Mouse (Mus musculus): ENCODE measurements at regions not wholly inside any gene's neighbourhood (a gene's known extent, or its start where the extent isn't known, plus 50 kb on each side); places are given as distances from the start of the nearest gene placed in this dataset.

DNA sequence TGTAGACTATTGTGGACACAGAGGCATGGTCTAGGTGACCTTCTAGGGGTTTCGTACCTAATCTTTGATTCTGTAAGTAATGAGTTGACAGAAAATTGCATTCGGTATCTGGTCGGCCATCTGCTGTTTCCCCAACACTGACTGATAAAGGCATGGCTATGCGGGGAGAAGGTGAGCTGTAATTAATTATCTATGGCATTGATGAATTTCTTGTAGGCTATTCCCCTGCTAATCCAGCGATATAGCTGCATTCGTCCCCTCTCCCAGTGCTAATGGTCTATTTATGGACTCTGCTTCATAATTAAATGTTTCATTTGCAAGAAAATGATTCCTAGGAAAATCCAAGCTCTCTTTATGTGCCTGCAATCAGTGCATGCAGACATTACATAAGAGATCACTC, 136.5 kb downstream of the C1d start:
- no peaks in the 10 kb centered on the region for H3K36me3 ChIP-seq (ENCODE audit: control insufficient read depth, insufficient read depth, low read length)
- no peak overlapping the region for H3K4me3 ChIP-seq (ENCODE audit: low read depth, low read length)
- WGBS (ENCODE audit: insufficient replicate concordance), result 71% methylated on average over 6 of the region's 6 CpGs
- no peaks in the 10 kb centered on the region for H3K9me3 ChIP-seq (replicated peaks; ENCODE audit: control insufficient read depth, low read length)
- no peak overlapping the region for H3K4me2 ChIP-seq
- no peaks in the 10 kb centered on the region for H3K4me1 ChIP-seq (ENCODE audit: control insufficient read depth, insufficient read depth, low read length)
- H3K27ac ChIP-seq (ENCODE audit: low read depth, low read length), result no peak overlapping the region
- H3K27me3 ChIP-seq (ENCODE audit: control insufficient read depth, insufficient read depth, low read length), result no peaks in the 10 kb centered on the region
- no peak for ATAC-seq (replicated peaks; ENCODE audit: insufficient number of reproducible peaks, low FRiP score, low TSS enrichment)
- H3K9ac ChIP-seq (ENCODE audit: low read depth, low read length), result no peak overlapping the region

DNA sequence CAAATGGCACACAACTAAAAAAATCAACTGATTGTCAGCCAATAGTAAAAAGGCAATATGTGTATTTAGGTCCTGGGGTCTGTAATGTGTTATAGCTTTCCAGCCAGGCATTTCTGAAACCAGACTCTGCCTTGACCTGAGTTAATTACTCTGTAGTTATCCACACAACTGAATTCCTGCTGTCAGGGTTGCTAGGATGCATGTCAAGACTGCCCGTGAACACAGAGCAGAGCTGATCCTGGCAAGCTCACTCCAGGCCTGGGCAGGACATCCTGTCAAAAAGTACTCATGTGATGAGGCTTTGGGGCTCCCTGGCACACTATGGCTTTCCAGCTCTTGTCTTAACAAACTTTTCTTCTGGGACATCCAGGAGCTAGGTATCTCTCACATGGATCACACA, 157.2 kb downstream of the C1d start:
- no peak overlapping the region for H3K9ac ChIP-seq (ENCODE audit: low read depth, low read length)
- H3K27me3 ChIP-seq (ENCODE audit: control insufficient read depth, insufficient read depth, low read length), result no peaks in the 10 kb centered on the region
- H3K4me2 ChIP-seq, result no peak overlapping the region
- no peak for ATAC-seq (replicated peaks; ENCODE audit: insufficient number of reproducible peaks, low FRiP score, low TSS enrichment)
- H3K4me1 ChIP-seq (ENCODE audit: control insufficient read depth, insufficient read depth, low read length), result no peaks in the 10 kb centered on the region
- no peak overlapping the region for H3K27ac ChIP-seq (ENCODE audit: low read depth, low read length)
- 27% methylated on average over 1 of the region's 1 CpGs for whole genome bisulfite sequencing (ENCODE audit: insufficient replicate concordance)
- H3K36me3 ChIP-seq (ENCODE audit: control insufficient read depth, insufficient read depth, low read length), result no peaks in the 10 kb centered on the region
- no peak overlapping the region for H3K4me3 ChIP-seq (ENCODE audit: low read depth, low read length)
- H3K9me3 ChIP-seq (replicated peaks; ENCODE audit: control insufficient read depth, low read length), result no peaks in the 10 kb centered on the region

DNA sequence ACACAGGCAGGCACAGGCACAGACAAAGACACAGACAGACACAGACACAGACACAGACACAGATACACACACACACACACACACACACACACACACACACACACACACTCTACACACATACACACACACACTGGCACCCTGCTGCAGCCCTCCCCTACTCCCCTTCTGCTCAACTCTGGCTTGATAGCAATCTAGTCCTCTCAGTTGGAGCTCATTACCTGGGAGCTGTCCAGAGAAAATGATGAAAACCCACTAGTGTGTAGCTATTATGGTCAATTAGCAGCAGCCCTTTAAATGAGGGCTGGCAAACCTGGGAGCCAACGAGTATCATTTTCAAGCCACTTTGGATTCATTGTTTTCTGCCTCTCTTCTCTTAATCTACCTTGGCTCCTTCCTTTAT, 157.8 kb downstream of the C1d start:
- Histone ChIP-seq H3K9ac (ENCODE audit: low read depth, low read length) (no peak overlapping the region), H3K9me3 (replicated peaks; ENCODE audit: control insufficient read depth, low read length) (no peaks in the 10 kb centered on the region), H3K27ac (ENCODE audit: low read depth, low read length) (no peak overlapping the region), H3K4me3 (ENCODE audit: low read depth, low read length) (no peak overlapping the region), H3K4me1 (ENCODE audit: control insufficient read depth, insufficient read depth, low read length) (no peaks in the 10 kb centered on the region), H3K27me3 (ENCODE audit: control insufficient read depth, insufficient read depth, low read length) (no peaks in the 10 kb centered on the region), H3K36me3 (ENCODE audit: control insufficient read depth, insufficient read depth, low read length) (no peaks in the 10 kb centered on the region), H3K4me2 (no peak overlapping the region)
- no peak for ATAC-seq (replicated peaks; ENCODE audit: insufficient number of reproducible peaks, low FRiP score, low TSS enrichment)
- 62% methylated on average over 1 of the region's 1 CpGs for WGBS (ENCODE audit: insufficient replicate concordance)

DNA sequence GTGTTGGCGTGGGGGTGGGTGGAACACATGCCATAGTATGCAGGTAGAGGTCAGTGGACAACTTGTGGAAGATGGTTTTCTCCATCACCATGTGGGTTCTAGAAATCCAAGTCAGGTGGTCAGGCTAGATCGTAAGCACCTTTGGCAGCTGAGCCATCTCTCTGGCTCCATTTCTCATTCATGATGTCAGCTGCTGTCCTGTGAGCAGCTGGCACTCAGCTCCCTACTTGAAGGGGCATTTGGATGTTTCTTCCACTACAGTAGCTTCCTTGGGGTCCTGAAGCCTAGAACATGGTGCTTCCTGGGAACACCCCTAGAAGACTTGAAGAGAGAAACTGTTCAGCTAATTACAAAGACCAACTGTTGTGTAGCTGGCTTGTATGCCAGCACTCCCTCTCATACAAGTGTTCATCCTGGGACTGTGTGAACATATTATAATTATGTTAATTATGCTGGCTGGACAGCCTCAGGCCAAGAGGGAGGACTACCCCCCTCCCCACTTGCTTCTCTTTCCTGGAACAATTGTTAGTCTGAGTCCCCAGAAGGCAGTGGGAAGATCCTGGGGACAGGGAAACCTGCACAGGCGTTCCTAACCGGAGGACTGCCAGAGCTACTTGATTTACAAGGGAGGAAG, 160.4 kb downstream of the C1d start:
- no peaks in the 10 kb centered on the region for H3K36me3 ChIP-seq (ENCODE audit: control insufficient read depth, insufficient read depth, low read length)
- H3K4me3 ChIP-seq (ENCODE audit: low read depth, low read length), result no peak overlapping the region

DNA sequence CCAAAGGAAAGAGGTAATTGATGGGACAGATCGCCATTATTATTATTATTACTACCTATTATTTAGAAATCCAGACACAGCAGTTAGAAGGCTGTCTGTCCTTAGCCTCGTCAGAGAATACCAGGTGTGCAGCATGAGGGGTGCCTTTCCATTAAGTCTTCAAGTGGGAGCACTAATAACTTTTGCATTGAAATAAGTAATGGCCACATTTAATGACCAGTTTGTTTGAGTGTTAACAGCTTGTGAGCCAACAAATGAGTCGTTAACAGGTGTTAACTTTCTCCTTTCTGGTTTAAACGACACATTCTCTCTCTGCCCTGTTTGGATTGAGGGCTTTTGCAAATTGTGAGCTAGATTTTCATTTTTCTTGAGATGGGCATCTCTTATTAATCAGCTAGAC, 184.8 kb downstream of the C1d start:
- Histone ChIP-seq H3K27ac (ENCODE audit: low read depth, low read length) (no peak overlapping the region), H3K4me2 (no peak overlapping the region), H3K9ac (ENCODE audit: low read depth, low read length) (no peak overlapping the region), H3K4me3 (ENCODE audit: low read depth, low read length) (no peak overlapping the region), H3K9me3 (replicated peaks; ENCODE audit: control insufficient read depth, low read length) (no peaks in the 10 kb centered on the region), H3K36me3 (ENCODE audit: control insufficient read depth, insufficient read depth, low read length) (no peaks in the 10 kb centered on the region), H3K4me1 (ENCODE audit: control insufficient read depth, insufficient read depth, low read length) (no peaks in the 10 kb centered on the region), H3K27me3 (ENCODE audit: control insufficient read depth, insufficient read depth, low read length) (no peaks in the 10 kb centered on the region)
- ATAC-seq (replicated peaks; ENCODE audit: insufficient number of reproducible peaks, low FRiP score, low TSS enrichment), result no peak
- WGBS (ENCODE audit: insufficient replicate concordance), result 56% methylated on average over 4 of the region's 4 CpGs

More for the DNA sequence above, 160.4 kb downstream of the C1d start:
- no peak overlapping the region for H3K27ac ChIP-seq (ENCODE audit: low read depth, low read length)
- H3K9ac ChIP-seq (ENCODE audit: low read depth, low read length), result no peak overlapping the region
- H3K27me3 ChIP-seq (ENCODE audit: control insufficient read depth, insufficient read depth, low read length), result no peaks in the 10 kb centered on the region
- ATAC-seq (replicated peaks; ENCODE audit: insufficient number of reproducible peaks, low FRiP score, low TSS enrichment), result no peak
- WGBS (ENCODE audit: insufficient replicate concordance), result 63% methylated on average over 4 of the region's 4 CpGs
- no peak overlapping the region for H3K4me2 ChIP-seq
- no peaks in the 10 kb centered on the region for H3K9me3 ChIP-seq (replicated peaks; ENCODE audit: control insufficient read depth, low read length)
- no peaks in the 10 kb centered on the region for H3K4me1 ChIP-seq (ENCODE audit: control insufficient read depth, insufficient read depth, low read length)

DNA sequence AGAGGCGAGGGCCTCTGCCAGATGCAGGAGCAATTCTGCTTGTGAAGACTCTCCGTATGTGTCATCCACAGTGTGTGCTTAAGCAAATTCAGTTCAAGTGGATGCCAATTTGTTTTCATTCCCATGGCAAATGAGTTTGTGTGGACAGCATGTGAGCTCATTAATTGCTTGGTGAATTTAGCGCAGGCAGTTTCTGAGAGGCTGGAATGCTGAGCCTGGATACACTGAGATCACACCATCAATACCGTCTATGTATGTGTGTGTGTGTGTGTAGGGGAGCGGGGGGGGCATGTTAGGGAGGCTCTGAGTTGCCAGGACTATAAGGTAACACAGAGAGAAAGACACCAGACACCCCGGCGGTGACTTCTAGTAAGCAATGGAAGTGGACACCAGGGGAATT, 191.9 kb downstream of the C1d start:
- no peak overlapping the region for H3K4me2 ChIP-seq
- no peak overlapping the region for H3K4me3 ChIP-seq (ENCODE audit: low read depth, low read length)
- no peak overlapping the region for H3K9ac ChIP-seq (ENCODE audit: low read depth, low read length)
- H3K9me3 ChIP-seq (replicated peaks; ENCODE audit: control insufficient read depth, low read length), result no peaks in the 10 kb centered on the region
- no peak overlapping the region for H3K27ac ChIP-seq (ENCODE audit: low read depth, low read length)
- no peaks in the 10 kb centered on the region for H3K4me1 ChIP-seq (ENCODE audit: control insufficient read depth, insufficient read depth, low read length)
- WGBS (ENCODE audit: insufficient replicate concordance), result 81% methylated on average over 7 of the region's 7 CpGs
- no peaks in the 10 kb centered on the region for H3K27me3 ChIP-seq (ENCODE audit: control insufficient read depth, insufficient read depth, low read length)
- no peaks in the 10 kb centered on the region for H3K36me3 ChIP-seq (ENCODE audit: control insufficient read depth, insufficient read depth, low read length)
- no peak for ATAC-seq (replicated peaks; ENCODE audit: insufficient number of reproducible peaks, low FRiP score, low TSS enrichment)

DNA sequence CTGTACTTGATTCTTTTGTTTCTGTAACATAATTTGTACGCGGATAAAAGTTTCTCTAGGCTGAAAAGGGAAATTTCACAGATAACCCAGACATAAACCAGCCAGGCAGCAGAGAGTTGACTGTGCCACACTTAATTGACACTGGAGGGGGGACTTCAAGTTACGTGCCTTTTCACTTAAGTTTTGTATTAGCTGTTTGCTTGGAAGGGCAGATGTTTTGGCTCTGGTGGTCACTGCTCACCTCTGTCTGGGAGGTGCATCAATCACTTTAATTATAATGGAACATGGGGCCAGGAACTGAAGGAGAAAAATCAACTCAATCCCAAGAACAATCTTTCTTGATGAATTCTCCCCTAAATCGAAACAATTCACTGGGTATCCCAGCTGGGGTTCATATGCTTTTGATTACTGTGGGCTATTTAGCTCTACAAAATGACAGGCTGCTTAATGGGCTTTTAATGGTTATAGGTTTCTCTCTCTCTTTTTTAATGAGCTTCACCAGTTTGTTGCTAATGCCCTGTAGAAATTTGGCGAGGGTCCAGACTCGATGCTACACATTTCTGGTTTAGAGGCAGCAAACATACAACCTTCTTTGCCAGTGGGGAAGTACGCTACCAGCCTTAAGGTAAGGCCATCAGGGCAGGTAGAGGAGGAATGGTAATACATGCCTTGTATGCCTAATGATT, 193.1 kb downstream of the C1d start:
- Histone ChIP-seq H3K4me3 (ENCODE audit: low read depth, low read length) (no peak overlapping the region), H3K27ac (ENCODE audit: low read depth, low read length) (no peak overlapping the region), H3K27me3 (ENCODE audit: control insufficient read depth, insufficient read depth, low read length) (no peaks in the 10 kb centered on the region), H3K9ac (ENCODE audit: low read depth, low read length) (no peak overlapping the region), H3K4me1 (ENCODE audit: control insufficient read depth, insufficient read depth, low read length) (no peaks in the 10 kb centered on the region), H3K9me3 (replicated peaks; ENCODE audit: control insufficient read depth, low read length) (no peaks in the 10 kb centered on the region), H3K4me2 (no peak overlapping the region), H3K36me3 (ENCODE audit: control insufficient read depth, insufficient read depth, low read length) (no peaks in the 10 kb centered on the region)
- ATAC-seq (replicated peaks; ENCODE audit: insufficient number of reproducible peaks, low FRiP score, low TSS enrichment), result no peak
- WGBS (ENCODE audit: insufficient replicate concordance), result 71% methylated on average over 7 of the region's 7 CpGs

DNA sequence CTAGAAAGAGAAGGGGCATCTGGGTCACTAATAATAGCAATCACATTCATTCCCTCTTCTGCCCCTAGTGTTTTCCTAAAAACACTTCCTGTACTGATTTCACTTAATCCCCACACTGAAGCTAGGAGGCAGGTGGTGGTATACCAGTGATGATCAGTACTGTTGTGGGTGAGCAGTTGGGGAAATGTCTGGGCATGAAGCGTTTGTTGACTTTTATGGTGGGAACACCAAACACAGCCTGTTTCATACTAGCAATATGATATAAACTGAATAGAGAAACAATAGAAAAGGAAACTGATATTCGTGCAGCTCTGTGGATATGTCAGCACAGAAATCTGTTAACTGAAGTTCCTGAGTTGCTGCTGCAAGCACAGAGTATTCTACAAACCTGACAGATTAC, 194.1 kb downstream of the C1d start:
- H3K4me1 ChIP-seq (ENCODE audit: control insufficient read depth, insufficient read depth, low read length), result no peaks in the 10 kb centered on the region
- no peak overlapping the region for H3K4me2 ChIP-seq
- WGBS (ENCODE audit: insufficient replicate concordance), result 71% methylated on average over 2 of the region's 2 CpGs
- H3K4me3 ChIP-seq (ENCODE audit: low read depth, low read length), result no peak overlapping the region
- no peak overlapping the region for H3K9ac ChIP-seq (ENCODE audit: low read depth, low read length)
- H3K36me3 ChIP-seq (ENCODE audit: control insufficient read depth, insufficient read depth, low read length), result no peaks in the 10 kb centered on the region
- no peak overlapping the region for H3K27ac ChIP-seq (ENCODE audit: low read depth, low read length)
- ATAC-seq (replicated peaks; ENCODE audit: insufficient number of reproducible peaks, low FRiP score, low TSS enrichment), result no peak
- no peaks in the 10 kb centered on the region for H3K9me3 ChIP-seq (replicated peaks; ENCODE audit: control insufficient read depth, low read length)
- H3K27me3 ChIP-seq (ENCODE audit: control insufficient read depth, insufficient read depth, low read length), result no peaks in the 10 kb centered on the region

DNA sequence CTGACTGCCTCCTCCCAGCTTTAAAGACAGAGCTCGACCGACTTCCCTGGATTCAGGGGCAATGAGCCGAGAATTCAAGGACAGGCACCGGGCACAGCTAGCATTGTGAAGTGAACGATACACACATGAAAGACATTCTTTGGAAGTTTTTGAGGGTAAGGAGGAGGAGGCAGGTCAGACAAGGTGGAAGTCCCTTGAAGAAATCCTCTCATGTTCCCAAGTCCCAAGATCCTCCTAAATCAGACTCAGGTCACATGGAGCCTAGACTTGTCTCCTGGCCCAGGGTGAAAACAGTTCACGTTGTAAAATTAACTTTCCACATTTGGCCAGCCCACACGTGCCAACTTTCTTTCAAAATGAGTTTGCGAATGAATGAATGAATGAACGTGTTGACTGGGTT, 196.2 kb downstream of the C1d start:
- H3K9ac ChIP-seq (ENCODE audit: low read depth, low read length), result no peak overlapping the region
- H3K9me3 ChIP-seq (replicated peaks; ENCODE audit: control insufficient read depth, low read length), result no peaks in the 10 kb centered on the region
- H3K27ac ChIP-seq (ENCODE audit: low read depth, low read length), result no peak overlapping the region
- 80% methylated on average over 9 of the region's 9 CpGs for WGBS (ENCODE audit: insufficient replicate concordance)
- no peak overlapping the region for H3K4me3 ChIP-seq (ENCODE audit: low read depth, low read length)
- H3K4me1 ChIP-seq (ENCODE audit: control insufficient read depth, insufficient read depth, low read length), result no peaks in the 10 kb centered on the region
- no peak overlapping the region for H3K4me2 ChIP-seq
- no peaks in the 10 kb centered on the region for H3K27me3 ChIP-seq (ENCODE audit: control insufficient read depth, insufficient read depth, low read length)
- H3K36me3 ChIP-seq (ENCODE audit: control insufficient read depth, insufficient read depth, low read length), result no peaks in the 10 kb centered on the region
- no peak for ATAC-seq (replicated peaks; ENCODE audit: insufficient number of reproducible peaks, low FRiP score, low TSS enrichment)

All from heart, embryonic 11.5 days (tissue).